19 mouse cellular contexts compared by ENCODE assay signal in genomic region chr10:69221148-69221547, GRCm38 (mm10). TPM values are rescaled to one million over a fixed set of nuclear protein-coding genes. Genes with fewer than 3 reads are reported as not detected.
"Had no signal": no experiment of that assay in that cellular context is flagged by ENCODE, and none has a peak within 500 bp of the region (broad histone marks: within the 10 kb centered on the region; RNA-seq: fewer than 3 reads in every experiment).

No protein-coding gene starts in this region.

- H3K4me1 ChIP-seq: midbrain, embryonic 13.5 days; midbrain, embryonic 15.5 days; neural tube, embryonic 12.5 days; stomach, embryonic 15.5 days had no signal

- DNase-seq: lung, adult 2 months; lung, postnatal 14 days; lung, postnatal 36 days; right cerebral cortex, postnatal 14 days; thymus, adult 2 months; thymus, postnatal 25 days; thymus, postnatal 4 days had no signal

- H3K9me3 ChIP-seq: lung, embryonic 15.5 days; megakaryocyte, embryonic 14.5 days; midbrain, embryonic 13.5 days; midbrain, embryonic 15.5 days; neural tube, embryonic 12.5 days; stomach, embryonic 15.5 days had no signal

- H3K9ac ChIP-seq: lung, embryonic 15.5 days; midbrain, embryonic 13.5 days; midbrain, embryonic 15.5 days; neural tube, embryonic 12.5 days; stomach, embryonic 15.5 days had no signal

- H3K27ac ChIP-seq: lung, embryonic 15.5 days; macrophage; midbrain, embryonic 13.5 days; midbrain, embryonic 15.5 days; neural tube, embryonic 12.5 days; stomach, embryonic 15.5 days; stomach, postnatal 0 days had no signal

- H3K4me3 ChIP-seq: lung, embryonic 15.5 days; megakaryocyte, embryonic 14.5 days; midbrain, embryonic 13.5 days; midbrain, embryonic 15.5 days; neural tube, embryonic 12.5 days; stomach, embryonic 15.5 days had no signal

- H3K27me3 ChIP-seq: lung, embryonic 15.5 days; megakaryocyte, embryonic 14.5 days; midbrain, embryonic 13.5 days; midbrain, embryonic 15.5 days; neural tube, embryonic 12.5 days; stomach, embryonic 15.5 days had no signal

- ATAC-seq: lung, postnatal 0 days; midbrain, embryonic 13.5 days; midbrain, embryonic 15.5 days had no signal

- H3K4me2 ChIP-seq: lung, embryonic 15.5 days; midbrain, embryonic 11.5 days; midbrain, embryonic 13.5 days; midbrain, embryonic 15.5 days; neural tube, embryonic 12.5 days; stomach, embryonic 15.5 days had no signal

RNA-seq across cellular contexts. Expression of gene A930033H14Rik, which starts 8.2 kb away (rescaled TPM):
- total RNA-seq: monocyte, adult 5-6 weeks; neutrophil, adult 5-6 weeks had no signal
